ENCODE assay signal across 10 mouse cellular contexts in genomic region chr10:121426458-121427070, GRCm38 (mm10). TPM values are rescaled to one million over a fixed set of nuclear protein-coding genes. Genes with fewer than 3 reads are reported as not detected.
A peak's percentile ranks its signal among the peaks of the same experiment; 100 is the strongest.
DNase-seq lines count a peak whose midpoint lies in the region; ATAC-seq lines count a peak whose summit lies in the region.
"Had no signal": no experiment of that assay in that cellular context is flagged by ENCODE, and none has a peak within 500 bp of the region (broad histone marks: within the 10 kb centered on the region; RNA-seq: fewer than 3 reads in every experiment).

No protein-coding gene starts in this region.

- no peak overlapping the region for H3K4me3 ChIP-seq in heart, embryonic 10.5 days
- H3K4me3 ChIP-seq in intestine, embryonic 15.5 days (replicated peaks): no peak overlapping the region
- no peak overlapping the region for H3K4me3 ChIP-seq in liver, embryonic 15.5 days (replicated peaks)
- H3K4me3 ChIP-seq: neural tube, embryonic 12.5 days had no signal

- H3K36me3 ChIP-seq in heart, embryonic 10.5 days: no peaks in the 10 kb centered on the region
- H3K36me3 ChIP-seq in intestine, embryonic 15.5 days: no peaks in the 10 kb centered on the region
- no peaks in the 10 kb centered on the region for H3K36me3 ChIP-seq in liver, embryonic 15.5 days (replicated peaks)
- H3K36me3 ChIP-seq: G1E; neural tube, embryonic 12.5 days had no signal

- no peak overlapping the region for H3K9ac ChIP-seq in intestine, embryonic 15.5 days
- H3K9ac ChIP-seq in liver, embryonic 15.5 days: no peak overlapping the region
- H3K9ac ChIP-seq: neural tube, embryonic 12.5 days had no signal

- H3K27ac ChIP-seq in heart, embryonic 10.5 days: peak overlapping the region; percentile 93
- H3K27ac ChIP-seq in intestine, embryonic 15.5 days: peak overlapping the region; percentile 67; the same call in 1 of the 2 replicates
- H3K27ac ChIP-seq in liver, embryonic 15.5 days (replicated peaks): 0 out of 2 replicates have a peak overlapping the region, but pooled peaks have one; percentile 30
- H3K27ac ChIP-seq: neural tube, embryonic 12.5 days had no signal

- H3K27me3 ChIP-seq in heart, embryonic 10.5 days (ENCODE audit: insufficient read depth, poor library complexity, severe bottlenecking): no peaks in the 10 kb centered on the region
- H3K27me3 ChIP-seq in intestine, embryonic 15.5 days (replicated peaks): no peaks in the 10 kb centered on the region
- H3K27me3 ChIP-seq in liver, embryonic 15.5 days: no peaks in the 10 kb centered on the region
- H3K27me3 ChIP-seq: neural tube, embryonic 12.5 days had no signal

- H3K4me1 ChIP-seq in heart, embryonic 10.5 days: peaks cover 89% of the 10 kb centered on the region
- H3K4me1 ChIP-seq in intestine, embryonic 15.5 days (replicated peaks): peaks cover 68% of the 10 kb centered on the region
- peaks cover 79% of the 10 kb centered on the region for H3K4me1 ChIP-seq in liver, embryonic 15.5 days (replicated peaks)

- intact Hi-C loops in heart, postnatal 36 days (cut with DNase I): loop anchor here (2.0 kb wide), 1 partner anchor 48 kb away; no protein-coding TSS in a partner anchor

- H3K9me3 ChIP-seq in heart, embryonic 10.5 days: no peaks in the 10 kb centered on the region
- H3K9me3 ChIP-seq in intestine, embryonic 15.5 days: no peaks in the 10 kb centered on the region
- H3K9me3 ChIP-seq in liver, embryonic 15.5 days (replicated peaks): no peaks in the 10 kb centered on the region
- H3K9me3 ChIP-seq: G1E; neural tube, embryonic 12.5 days had no signal

- no peak for DNase-seq in heart, embryonic 10.5 days (ENCODE audit: low spot score)
- DNase-seq in heart, postnatal 36 days: no peak
- peak; percentile 54 for DNase-seq in Muller cell, postnatal 12 days (ENCODE audit: inconsistent ontology term)
- no peak for DNase-seq in adrenal gland, postnatal 4 days (ENCODE audit: low spot score in 2 of 2)
- no peak for DNase-seq in thymus, adult 18-20 months

- no peak for ATAC-seq in intestine, embryonic 15.5 days
- no peak for ATAC-seq in liver, embryonic 15.5 days (ENCODE audit: insufficient read depth)
- no peak for ATAC-seq in monocyte, adult 5-6 weeks (replicated peaks; ENCODE audit: insufficient number of reproducible peaks, low FRiP score, low TSS enrichment, poor library complexity, severe bottlenecking)

- no peak overlapping the region for H3K4me2 ChIP-seq in intestine, embryonic 15.5 days (replicated peaks)
- H3K4me2 ChIP-seq in liver, embryonic 15.5 days: peak overlapping the region; percentile 10; the same call in 1 of the 2 replicates
- H3K4me2 ChIP-seq: neural tube, embryonic 12.5 days had no signal

- WGBS in heart, embryonic 10.5 days: 38% methylated on average over 5 of the region's 5 CpGs
- WGBS in intestine, embryonic 15.5 days: 41% methylated on average over 5 of the region's 5 CpGs
- WGBS in liver, embryonic 15.5 days (ENCODE audit: insufficient replicate concordance): 31% methylated on average over 5 of the region's 5 CpGs

RNA-seq across cellular contexts. Expression of gene Rassf3, which starts 49.6 kb away (rescaled TPM):
- polyA plus RNA-seq in heart, embryonic 10.5 days (2016; fragmentation: Nextera tagmentation; extraction: Ambion mirVana): 19.6 and 21.1 TPM in 2 replicates
- total RNA-seq in heart, postnatal 36 days (2021): 100 to 1,000 TPM; 125 to 140 TPM
- polyA plus RNA-seq in intestine, embryonic 15.5 days (2015; fragmentation: Nextera tagmentation; extraction: Ambion mirVana): 23.5 and 26.0 TPM in 2 replicates
- polyA plus RNA-seq in liver, embryonic 15.5 days (2015; fragmentation: Nextera tagmentation; extraction: Ambion mirVana): 11.3 and 11.9 TPM in 2 replicates
- 80.1 to 98.6 TPM (median 93.0 TPM) in 3 replicates for total RNA-seq in monocyte, adult 5-6 weeks (2017)
- 10 to 100 TPM; 37.6 to 44.5 TPM for total RNA-seq in adrenal gland, postnatal 4 days (2021)

Comparison
In these comparisons a context has a peak if more than half of its experiments do, and no peak if none do; other contexts are left out.
1. H3K27ac ChIP-seq: peak in every context shown above with its lines; median percentile 93 in heart, embryonic 10.5 days; 67 in intestine, embryonic 15.5 days; 30 in liver, embryonic 15.5 days.